Mouse (Mus musculus): ENCODE results near the gene Kdm2a.

DNA sequence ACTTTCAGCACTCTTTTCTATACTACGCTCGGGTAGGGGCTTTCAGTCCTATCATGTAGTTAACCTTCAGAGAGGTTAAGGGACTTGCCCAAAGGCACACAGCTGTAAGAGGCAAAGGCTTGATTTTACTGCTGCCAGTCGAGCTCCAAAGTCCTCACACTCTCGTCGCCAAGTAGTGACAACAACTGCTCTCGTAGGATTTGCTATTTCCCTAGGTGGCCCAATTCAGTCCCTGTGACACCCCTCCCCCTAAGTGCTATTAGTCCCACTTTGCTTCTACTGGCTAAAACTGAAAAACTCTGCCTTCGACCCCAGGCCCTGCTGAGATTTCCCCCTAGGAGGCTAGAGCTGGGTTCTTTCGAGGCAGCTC lies 40.7 kb upstream of the Kdm2a start:
- TF ChIP-seq CTCF (IDR thresholded peaks at IDR 0.05; ENCODE audit: insufficient read depth, low read depth, low read length) (no peak), POLR2A (IDR thresholded peaks at IDR 0.05; ENCODE audit: insufficient read depth, low read depth, low read length) (no peak)

All from olfactory bulb, adult 2 months (tissue).